Mouse (Mus musculus) stomach, embryonic 15.5 days (tissue): ENCODE measurements around the gene Cldn7. TPM values are rescaled to one million over a fixed set of nuclear protein-coding genes. Genes with fewer than 3 reads are reported as not detected.
A peak's percentile ranks its signal among the peaks of the same experiment; 100 is the strongest.
"Not testable (repeated sequence)": the region's sequence is repeated elsewhere in the genome, so short reads cannot be mapped to it uniquely, and the experiment has no call there.

Experiments
- ATAC-seq: fragments of 200-750 bp; cut with Nextera tagmentation; 2 replicates; pipeline ENCODE4 v1.8.0; 2017; ENCODE audit warnings: low read depth, moderate number of reproducible peaks, moderate TSS enrichment; ENCODE audit not compliant: insufficient read depth, low FRiP score
- H3K27ac ChIP-seq: fragments of 300-500 bp; sonication (generic); 2 replicates; pipeline ENCODE4 v1.5.1; 2015; ENCODE audit warnings: mild to moderate bottlenecking, inconsistent platforms
- H3K27me3 ChIP-seq: fragments of 300-500 bp; sonication (generic); replicated peaks from 2 replicates; pipeline ENCODE4 v1.6.1; 2015; ENCODE audit warnings: inconsistent platforms
- H3K36me3 ChIP-seq: fragments of 300-500 bp; sonication (generic); 2 replicates; pipeline ENCODE4 v1.6.1; 2015; ENCODE audit warnings: inconsistent platforms
- H3K4me1 ChIP-seq: fragments of 300-500 bp; sonication (generic); 2 replicates; pipeline ENCODE4 v1.6.1; 2015; ENCODE audit warnings: inconsistent platforms
- H3K4me2 ChIP-seq: fragments of 300-500 bp; sonication (generic); 2 replicates; pipeline ENCODE4 v1.6.1; 2015; ENCODE audit warnings: mild to moderate bottlenecking, inconsistent platforms
- H3K4me3 ChIP-seq: fragments of 300-500 bp; sonication (generic); replicated peaks from 2 replicates; pipeline ENCODE4 v1.5.1; 2015; ENCODE audit warnings: inconsistent platforms
- H3K9ac ChIP-seq: fragments of 300-500 bp; sonication (generic); 2 replicates; pipeline ENCODE4 v1.6.1; 2015; ENCODE audit warnings: inconsistent platforms
- H3K9me3 ChIP-seq: fragments of 300-500 bp; sonication (generic); 2 replicates; pipeline ENCODE4 v1.6.1; 2016; ENCODE audit warnings: inconsistent platforms
- WGBS: fragments of 180-500 bp; shearing (Covaris S2); methylation state at CpG from one replicate; pipeline ENCODE4 v1.1.7; 2015; 5-methylcytosine and 5-hydroxymethylcytosine counted together
- polyA plus RNA-seq: library from polyadenylated mRNA; unstranded; fragments of >200 nt; fragmentation: Nextera tagmentation; extraction: Ambion mirVana; gene quantifications from 2 replicates; pipeline ENCODE4 v1.2.1, GENCODE M21; 2015

The Cldn7 gene
- polyA plus RNA-seq: 438 and 517 TPM in 2 replicates

- H3K27me3 ChIP-seq: peaks cover 30% of the 10 kb centered on the region
- peak within 1 kb of the TSS; percentile 91 for H3K27ac ChIP-seq
- peaks cover 3% of the 10 kb centered on the region; the same call in 1 of the 2 replicates for H3K36me3 ChIP-seq
- 11% methylated on average over 24 of the region's 24 CpGs for WGBS
- no peak for ATAC-seq
- H3K4me3 ChIP-seq: peak within 1 kb of the TSS; percentile 49
- peaks cover 10% of the 10 kb centered on the region; the same call in 1 of the 2 replicates for H3K4me1 ChIP-seq
- no peak within 1 kb of the TSS; the same call in 1 of the 2 replicates for H3K9ac ChIP-seq
- H3K9me3 ChIP-seq: no peaks in the 10 kb centered on the region
- peak within 1 kb of the TSS; percentile 70 for H3K4me2 ChIP-seq
These were observed at the start of gene Cldn7 for GRCm38 (mm10) chr11:69964650-69965270. TSS of gene Cldn7 (plus strand) at chr11:69964779.

- H3K4me1 ChIP-seq: peaks cover 30% of the 10 kb centered on the region
- peak overlapping the region; percentile 79 for H3K4me2 ChIP-seq
- H3K9ac ChIP-seq: peak overlapping the region; percentile 82; the same call in 1 of the 2 replicates
- no peaks in the 10 kb centered on the region for H3K9me3 ChIP-seq
- no peak overlapping the region for H3K27ac ChIP-seq
- WGBS: 31% methylated on average over 9 of the region's 9 CpGs
- no peak for ATAC-seq
- no peaks in the 10 kb centered on the region for H3K27me3 ChIP-seq
- H3K4me3 ChIP-seq: peak overlapping the region; percentile 69
- H3K36me3 ChIP-seq: peaks cover 60% of the 10 kb centered on the region
These were observed 49.6 kb upstream of the Cldn7 start for GRCm38 (mm10) chr11:69914917-69915430.

- peaks cover 30% of the 10 kb centered on the region for H3K4me1 ChIP-seq
- H3K27ac ChIP-seq: no peak overlapping the region
- peaks cover 51% of the 10 kb centered on the region for H3K36me3 ChIP-seq
- ATAC-seq: peak; percentile 16; the same call in 1 of the 2 replicates
- 59% methylated on average over 5 of the region's 5 CpGs for WGBS
- H3K27me3 ChIP-seq: no peaks in the 10 kb centered on the region
- 0 out of 2 replicates have a peak overlapping the region, but pooled peaks have one; percentile 7 for H3K4me3 ChIP-seq
- no peaks in the 10 kb centered on the region for H3K9me3 ChIP-seq
- H3K4me2 ChIP-seq: peak overlapping the region; percentile 79; the same call in 1 of the 2 replicates
- H3K9ac ChIP-seq: no peak overlapping the region
These were observed 48.6 kb upstream of the Cldn7 start for GRCm38 (mm10) chr11:69915667-69916627.

- H3K9me3 ChIP-seq, H3K27me3 ChIP-seq, H3K27ac ChIP-seq, H3K9ac ChIP-seq, H3K4me2 ChIP-seq, ATAC-seq, H3K4me3 ChIP-seq: not testable (repeated sequence)
- peaks cover 30% of the 10 kb centered on the region for H3K4me1 ChIP-seq
- 58% methylated on average over 7 of the region's 7 CpGs for WGBS
- H3K36me3 ChIP-seq: peaks cover 42% of the 10 kb centered on the region
These were observed 47.8 kb upstream of the Cldn7 start for GRCm38 (mm10) chr11:69916652-69917378.

- no peaks in the 10 kb centered on the region for H3K9me3 ChIP-seq
- ATAC-seq: no peak
- H3K4me3 ChIP-seq: no peak overlapping the region
- no peak overlapping the region for H3K9ac ChIP-seq
- no peak overlapping the region for H3K4me2 ChIP-seq
- no peak overlapping the region for H3K27ac ChIP-seq
- H3K36me3 ChIP-seq: peaks cover 36% of the 10 kb centered on the region
- peaks cover 30% of the 10 kb centered on the region for H3K4me1 ChIP-seq
- WGBS: 80% methylated on average over 8 of the region's 8 CpGs
- no peaks in the 10 kb centered on the region for H3K27me3 ChIP-seq
These were observed 47.1 kb upstream of the Cldn7 start for GRCm38 (mm10) chr11:69917379-69917948.

GRCm38 (mm10) chr11:69918118-69918517 is 46.5 kb upstream of the Cldn7 start:
- Histone ChIP-seq H3K27ac (no peak overlapping the region), H3K9me3 (no peaks in the 10 kb centered on the region), H3K4me1 (peaks cover 32% of the 10 kb centered on the region), H3K9ac (no peak overlapping the region), H3K27me3 (no peaks in the 10 kb centered on the region), H3K4me3 (no peak overlapping the region), H3K4me2 (no peak overlapping the region), H3K36me3 (peaks cover 32% of the 10 kb centered on the region)
- no peak for ATAC-seq
- 84% methylated on average over 5 of the region's 5 CpGs for WGBS

- Histone ChIP-seq H3K27me3 (no peaks in the 10 kb centered on the region), H3K4me1 (peaks cover 28% of the 10 kb centered on the region), H3K9me3 (no peaks in the 10 kb centered on the region), H3K27ac (peak overlapping the region; percentile 97; the same call in 1 of the 2 replicates), H3K9ac (no peak overlapping the region), H3K4me2 (peak overlapping the region; percentile 85), H3K4me3 (peak overlapping the region; percentile 91), H3K36me3 (peaks cover 32% of the 10 kb centered on the region)
- WGBS: 81% methylated on average over 9 of the region's 9 CpGs
- ATAC-seq: no peak
These were observed 45.5 kb upstream of the Cldn7 start for GRCm38 (mm10) chr11:69919053-69919452.

- Histone ChIP-seq H3K9me3 (no peaks in the 10 kb centered on the region), H3K9ac (peak overlapping the region; percentile 93), H3K4me3 (peak overlapping the region; percentile 91), H3K27ac (peak overlapping the region; percentile 97), H3K36me3 (peaks cover 32% of the 10 kb centered on the region), H3K4me1 (peaks cover 28% of the 10 kb centered on the region), H3K4me2 (peak overlapping the region; percentile 85), H3K27me3 (no peaks in the 10 kb centered on the region)
- WGBS: 1% methylated on average over 17 of the region's 17 CpGs
- ATAC-seq: no peak
These were observed 44.8 kb upstream of the Cldn7 start for GRCm38 (mm10) chr11:69919661-69920265.

GRCm38 (mm10) chr11:69920266-69921031 is 44.1 kb upstream of the Cldn7 start:
- Histone ChIP-seq H3K9ac (peak overlapping the region; percentile 93), H3K27me3 (no peaks in the 10 kb centered on the region), H3K4me3 (peak overlapping the region; percentile 91), H3K4me2 (peak overlapping the region; percentile 85), H3K27ac (peak overlapping the region; percentile 97), H3K36me3 (peaks cover 28% of the 10 kb centered on the region), H3K4me1 (peaks cover 22% of the 10 kb centered on the region), H3K9me3 (no peaks in the 10 kb centered on the region)
- no peak for ATAC-seq
- under 1% methylated on average over 56 of the region's 65 CpGs for WGBS
